Mouse (Mus musculus): ENCODE data around the gene Mctp1. TPM values are rescaled to one million over a fixed set of nuclear protein-coding genes. Genes with fewer than 3 reads are reported as not detected.

The Mctp1 gene
- polyA plus RNA-seq, 1 experiment from 2014 or later = 1.1 TPM

DNA sequence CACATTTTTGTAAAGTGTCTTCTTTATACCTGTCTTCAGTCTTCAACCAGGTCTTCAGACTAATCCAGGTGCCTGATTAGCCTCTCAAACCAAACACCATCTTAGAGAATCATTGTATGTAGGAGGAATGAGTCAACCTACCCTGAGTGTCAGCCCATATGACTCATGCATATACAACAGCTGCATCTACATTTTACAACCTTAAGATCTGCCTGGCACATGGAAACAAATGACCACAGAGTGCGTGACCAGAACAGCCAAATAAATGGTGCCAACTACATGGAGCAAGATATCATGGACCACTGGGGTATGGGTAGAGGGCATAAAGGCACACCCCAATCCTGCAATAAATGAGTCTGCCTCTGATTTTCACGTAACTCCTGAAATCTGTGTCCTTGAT lies 131.6 kb downstream of the Mctp1 start:
- H3K4me2 ChIP-seq = no peak overlapping the region
- no peaks in the 10 kb centered on the region for H3K4me1 ChIP-seq (replicated peaks)
- H3K27me3 ChIP-seq = no peaks in the 10 kb centered on the region
- H3K36me3 ChIP-seq = no peaks in the 10 kb centered on the region
- no peaks in the 10 kb centered on the region for H3K9me3 ChIP-seq
- H3K4me3 ChIP-seq = no peak overlapping the region
- H3K9ac ChIP-seq = no peak overlapping the region
- no peak overlapping the region for H3K27ac ChIP-seq (replicated peaks)
- no peak for ATAC-seq (ENCODE audit: low read depth)
- WGBS = 81% methylated on average over 2 of the region's 2 CpGs

DNA sequence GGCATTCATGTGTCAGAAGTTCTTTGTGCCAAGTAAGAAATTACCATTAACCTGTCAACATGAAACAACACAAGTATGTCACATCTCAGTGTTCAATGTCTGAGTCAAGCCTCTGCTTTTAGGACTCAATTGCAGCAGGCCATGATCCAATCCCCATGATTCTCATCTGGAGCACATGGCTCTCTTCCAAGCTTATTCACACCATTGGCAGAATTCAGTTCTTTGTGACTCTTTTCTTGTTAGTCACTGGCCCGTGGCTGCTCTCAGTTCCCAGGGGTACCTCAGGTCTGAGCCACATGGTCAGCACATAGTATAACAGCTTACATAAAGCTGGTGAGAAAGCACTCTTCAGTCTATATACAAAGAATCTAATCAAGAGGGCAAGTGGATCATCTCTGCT lies 138.8 kb downstream of the Mctp1 start:
- 72% methylated on average over 1 of the region's 1 CpGs for WGBS
- H3K27ac ChIP-seq (replicated peaks) = no peak overlapping the region

DNA sequence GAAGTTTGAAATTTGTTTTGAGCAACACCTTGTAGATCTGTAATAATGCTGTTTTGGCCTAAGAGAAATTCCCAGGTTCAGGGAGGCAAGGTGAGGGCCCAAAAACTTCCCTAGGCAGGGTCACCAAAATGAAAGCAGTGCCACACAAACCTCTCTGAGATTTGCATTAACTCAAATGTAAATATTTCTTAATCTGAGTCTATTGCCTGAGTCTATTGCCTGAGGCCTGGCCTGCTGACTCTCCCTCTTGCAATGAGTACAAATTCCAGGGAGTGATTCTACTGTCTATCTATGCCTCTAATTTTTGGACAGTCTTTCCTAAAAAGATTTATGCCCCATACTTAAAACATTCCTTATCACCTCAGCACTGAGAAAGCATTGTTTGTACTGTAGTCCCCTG lies 143.0 kb downstream of the Mctp1 start:
- ATAC-seq (ENCODE audit: low read depth) = no peak

More for the DNA sequence above, 138.8 kb downstream of the Mctp1 start:
- Histone ChIP-seq H3K36me3 (no peaks in the 10 kb centered on the region), H3K9ac (no peak overlapping the region), H3K4me2 (no peak overlapping the region), H3K4me1 (replicated peaks) (no peaks in the 10 kb centered on the region), H3K4me3 (no peak overlapping the region), H3K9me3 (no peaks in the 10 kb centered on the region), H3K27me3 (no peaks in the 10 kb centered on the region)
- ATAC-seq (ENCODE audit: low read depth) = no peak

DNA sequence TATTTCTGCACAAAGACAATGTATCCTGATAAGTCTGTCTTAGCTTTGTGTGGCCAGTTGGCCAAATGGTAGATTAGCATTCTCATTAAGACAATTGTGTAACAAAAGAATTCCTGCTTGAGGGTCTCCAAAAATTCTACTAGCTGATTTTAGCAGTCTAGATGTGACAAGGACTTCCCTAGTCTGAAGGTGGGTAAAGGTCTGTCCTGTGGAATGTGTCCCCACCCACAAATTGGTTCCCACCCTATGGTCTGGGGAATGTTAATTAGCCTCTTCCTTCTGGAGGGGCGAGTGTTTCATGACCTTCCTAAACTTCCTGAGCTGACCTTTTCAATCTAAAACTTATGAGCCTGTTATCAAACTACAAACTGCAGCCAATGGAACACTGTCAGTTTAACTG lies 143.4 kb downstream of the Mctp1 start:
- Histone ChIP-seq H3K9me3 (no peaks in the 10 kb centered on the region), H3K9ac (no peak overlapping the region), H3K4me2 (no peak overlapping the region), H3K36me3 (no peaks in the 10 kb centered on the region), H3K27me3 (no peaks in the 10 kb centered on the region), H3K4me3 (no peak overlapping the region), H3K27ac (replicated peaks) (no peak overlapping the region), H3K4me1 (replicated peaks) (no peaks in the 10 kb centered on the region)
- no peak for ATAC-seq (ENCODE audit: low read depth)
- WGBS = 30% methylated on average over 1 of the region's 1 CpGs

More for the DNA sequence above, 143.0 kb downstream of the Mctp1 start:
- no peaks in the 10 kb centered on the region for H3K4me1 ChIP-seq (replicated peaks)
- H3K27ac ChIP-seq (replicated peaks) = no peak overlapping the region
- no peaks in the 10 kb centered on the region for H3K36me3 ChIP-seq
- H3K9ac ChIP-seq = no peak overlapping the region
- no peak overlapping the region for H3K4me2 ChIP-seq
- no peaks in the 10 kb centered on the region for H3K27me3 ChIP-seq
- no peaks in the 10 kb centered on the region for H3K9me3 ChIP-seq
- no peak overlapping the region for H3K4me3 ChIP-seq

DNA sequence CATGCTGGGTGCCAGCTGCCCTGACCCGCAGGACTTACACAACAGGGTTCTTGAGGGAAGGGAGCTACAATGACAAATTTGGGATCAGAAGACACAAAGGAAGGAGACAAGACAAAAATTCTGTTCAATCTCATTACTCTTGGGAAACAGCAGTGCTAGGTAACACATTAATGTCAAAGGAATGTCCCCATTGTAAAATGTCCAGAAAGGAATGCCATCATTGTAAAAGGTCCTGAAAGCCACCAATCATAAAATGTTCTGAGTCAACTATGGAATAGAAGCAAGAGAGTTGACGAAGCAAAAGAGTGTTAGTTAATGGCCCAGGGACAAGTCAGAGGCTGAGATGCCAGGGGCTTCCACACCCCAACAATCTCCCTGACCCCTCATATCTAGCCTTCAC lies 145.6 kb downstream of the Mctp1 start:
- WGBS = 63% methylated on average over 2 of the region's 2 CpGs
- no peaks in the 10 kb centered on the region for H3K4me1 ChIP-seq (replicated peaks)
- no peak for ATAC-seq (ENCODE audit: low read depth)
- H3K4me3 ChIP-seq = no peak overlapping the region
- H3K27me3 ChIP-seq = no peaks in the 10 kb centered on the region
- no peaks in the 10 kb centered on the region for H3K36me3 ChIP-seq
- H3K27ac ChIP-seq (replicated peaks) = no peak overlapping the region
- H3K9ac ChIP-seq = no peak overlapping the region
- no peak overlapping the region for H3K4me2 ChIP-seq
- no peaks in the 10 kb centered on the region for H3K9me3 ChIP-seq

DNA sequence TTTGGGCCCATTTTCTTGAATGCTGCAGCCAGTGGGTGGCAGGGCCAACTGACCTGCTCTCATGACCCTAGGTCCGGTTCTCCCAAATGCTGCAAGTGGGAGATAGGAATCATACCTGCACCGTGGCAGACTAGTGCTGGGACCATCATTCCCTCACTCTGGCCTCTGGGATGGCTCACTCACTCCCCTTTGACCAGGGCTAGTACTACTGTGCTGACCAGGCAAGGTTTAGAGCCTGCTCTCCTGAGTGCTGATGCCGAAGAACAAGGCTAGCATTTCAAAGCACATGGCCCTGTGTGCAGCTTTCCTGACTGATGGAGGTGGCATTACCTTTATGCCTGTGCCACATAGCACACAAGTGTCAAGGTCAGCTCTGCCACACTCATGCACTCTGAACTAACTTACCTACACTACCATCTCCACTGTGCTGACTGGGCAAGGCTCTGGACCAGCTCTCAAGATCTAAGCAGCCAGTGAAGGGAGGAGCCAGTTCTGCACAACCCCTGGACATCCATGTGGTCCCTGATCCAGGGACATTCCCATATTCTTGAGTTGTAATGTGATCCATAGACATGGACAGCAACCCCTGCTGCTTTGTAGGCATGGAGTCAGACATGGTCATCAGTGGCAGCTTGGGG lies 146.7 kb downstream of the Mctp1 start:
- H3K4me2 ChIP-seq = no peak overlapping the region
- no peak overlapping the region for H3K27ac ChIP-seq (replicated peaks)
- WGBS = 87% methylated on average over 3 of the region's 3 CpGs
- H3K36me3 ChIP-seq = no peaks in the 10 kb centered on the region
- no peak overlapping the region for H3K4me3 ChIP-seq
- ATAC-seq (ENCODE audit: low read depth) = no peak
- H3K9ac ChIP-seq = no peak overlapping the region
- no peaks in the 10 kb centered on the region for H3K4me1 ChIP-seq (replicated peaks)
- no peaks in the 10 kb centered on the region for H3K9me3 ChIP-seq
- no peaks in the 10 kb centered on the region for H3K27me3 ChIP-seq

DNA sequence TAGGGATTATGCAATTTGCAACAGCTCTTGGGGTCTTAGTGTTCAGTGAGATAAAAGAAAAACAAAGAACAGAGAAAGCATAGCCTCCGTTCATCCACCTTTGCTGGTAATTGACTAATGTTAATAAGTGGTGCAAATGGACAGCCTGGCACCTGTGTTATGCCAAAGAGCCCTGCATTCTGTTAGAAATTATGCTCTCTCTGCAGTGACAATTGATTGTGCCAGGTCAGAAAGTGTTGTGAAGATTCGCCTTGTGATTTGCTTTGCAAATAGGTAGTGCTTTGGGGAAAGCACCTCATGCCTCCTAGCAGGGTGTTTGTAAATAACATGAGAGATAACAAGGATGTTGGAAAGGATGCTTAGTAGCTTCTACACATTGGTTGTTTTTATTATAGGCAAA lies 163.5 kb downstream of the Mctp1 start:
- Histone ChIP-seq H3K4me2 (no peak overlapping the region), H3K4me1 (replicated peaks) (no peaks in the 10 kb centered on the region), H3K9me3 (no peaks in the 10 kb centered on the region), H3K36me3 (no peaks in the 10 kb centered on the region), H3K4me3 (no peak overlapping the region), H3K9ac (no peak overlapping the region), H3K27ac (replicated peaks) (no peak overlapping the region), H3K27me3 (no peaks in the 10 kb centered on the region)
- ATAC-seq (ENCODE audit: low read depth) = no peak
- 71% methylated on average over 2 of the region's 2 CpGs for WGBS

DNA sequence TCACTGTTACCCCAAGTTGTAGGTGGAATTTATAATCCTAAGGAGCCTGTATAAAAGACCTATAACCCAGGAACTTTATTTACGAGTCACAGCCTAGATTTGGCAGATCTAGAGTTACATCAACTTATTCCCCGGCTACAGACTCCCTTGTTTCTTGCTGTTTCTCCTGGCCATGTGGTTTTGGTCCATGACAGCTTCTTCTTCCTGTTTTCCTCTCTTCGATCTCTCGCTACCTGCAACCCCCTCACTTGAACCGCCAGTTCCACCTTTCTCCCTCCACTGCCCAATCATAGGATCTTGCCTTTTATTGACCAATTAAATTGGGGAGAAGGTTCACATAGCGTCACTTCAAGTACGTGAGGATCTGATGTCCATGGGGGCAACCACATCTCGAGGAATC lies 176.6 kb downstream of the Mctp1 start:
- 91% methylated on average over 8 of the region's 8 CpGs for WGBS
- no peak for ATAC-seq (ENCODE audit: low read depth)
- no peak overlapping the region for H3K9ac ChIP-seq
- no peak overlapping the region for H3K27ac ChIP-seq (replicated peaks)
- H3K9me3 ChIP-seq = no peaks in the 10 kb centered on the region
- no peaks in the 10 kb centered on the region for H3K27me3 ChIP-seq
- no peaks in the 10 kb centered on the region for H3K4me1 ChIP-seq (replicated peaks)
- H3K4me3 ChIP-seq = no peak overlapping the region
- H3K36me3 ChIP-seq = no peaks in the 10 kb centered on the region
- no peak overlapping the region for H3K4me2 ChIP-seq

DNA sequence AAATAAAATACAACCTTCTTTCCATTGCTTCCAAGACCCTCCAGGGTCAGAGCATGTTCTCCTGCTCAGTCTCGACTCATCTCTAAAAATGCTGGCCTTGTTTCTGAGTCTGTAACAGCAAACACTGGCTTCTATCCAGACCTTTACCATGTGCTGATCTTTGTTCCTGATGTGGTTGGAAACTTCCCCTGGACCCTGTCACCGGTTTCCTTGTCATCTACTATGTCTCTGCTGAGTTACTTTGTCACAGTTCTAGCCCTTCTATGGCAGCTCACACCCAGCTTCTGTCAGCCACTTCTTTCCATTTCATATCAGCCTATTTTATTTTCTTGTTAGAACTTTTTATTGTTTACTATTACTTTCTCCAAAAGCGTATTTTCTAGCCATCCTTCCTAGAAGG lies 177.3 kb downstream of the Mctp1 start:
- Histone ChIP-seq H3K9ac (no peak overlapping the region), H3K4me3 (no peak overlapping the region), H3K4me2 (no peak overlapping the region), H3K4me1 (replicated peaks) (no peaks in the 10 kb centered on the region), H3K9me3 (no peaks in the 10 kb centered on the region), H3K27ac (replicated peaks) (no peak overlapping the region), H3K27me3 (no peaks in the 10 kb centered on the region), H3K36me3 (no peaks in the 10 kb centered on the region)
- WGBS = 82% methylated on average over 3 of the region's 3 CpGs
- no peak for ATAC-seq (ENCODE audit: low read depth)

DNA sequence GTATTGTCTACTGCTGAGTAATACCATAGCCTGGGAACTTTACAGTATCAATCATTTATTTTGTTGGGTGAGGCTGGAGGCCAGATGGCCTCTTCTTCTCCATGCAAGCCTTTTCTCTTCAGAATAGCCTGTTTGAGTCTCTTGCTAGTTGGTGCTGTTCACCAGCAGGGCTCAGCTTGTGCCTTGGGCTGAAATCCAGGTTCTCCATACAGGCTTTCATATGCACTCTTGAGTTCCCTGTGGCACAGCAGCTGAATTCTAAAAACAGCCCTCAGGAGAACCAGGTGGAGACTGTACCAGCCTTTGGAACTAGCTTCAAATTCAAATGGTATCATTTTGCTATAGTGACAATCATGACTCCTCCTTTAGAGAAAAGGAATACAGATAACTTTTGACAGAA lies 179.7 kb downstream of the Mctp1 start:
- Histone ChIP-seq H3K27me3 (no peaks in the 10 kb centered on the region), H3K27ac (replicated peaks) (no peak overlapping the region), H3K36me3 (no peaks in the 10 kb centered on the region), H3K4me3 (no peak overlapping the region), H3K4me2 (no peak overlapping the region), H3K9ac (no peak overlapping the region), H3K9me3 (no peaks in the 10 kb centered on the region), H3K4me1 (replicated peaks) (no peaks in the 10 kb centered on the region)
- no peak for ATAC-seq (ENCODE audit: low read depth)

DNA sequence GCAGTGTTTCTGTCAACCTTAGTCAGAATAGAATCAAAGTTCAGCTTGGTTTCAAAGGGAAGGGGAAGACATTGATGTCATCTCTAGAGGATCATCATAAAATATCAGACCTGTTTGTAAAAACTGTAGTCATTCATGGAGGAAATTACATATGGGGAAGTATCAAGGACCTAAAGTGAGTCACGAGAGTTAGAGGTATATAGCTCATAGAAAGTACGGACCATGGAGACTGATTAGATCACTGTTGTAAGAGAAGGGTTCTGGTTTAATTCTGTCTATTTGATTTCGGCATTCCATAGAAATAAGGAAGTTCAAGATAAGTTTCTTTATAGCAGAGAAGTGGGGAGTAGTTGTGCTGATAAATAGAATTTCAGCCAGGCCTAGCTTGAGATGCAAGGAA lies 181.7 kb downstream of the Mctp1 start:
- no peak overlapping the region for H3K4me2 ChIP-seq
- H3K9ac ChIP-seq = no peak overlapping the region
- no peak overlapping the region for H3K27ac ChIP-seq (replicated peaks)
- no peaks in the 10 kb centered on the region for H3K9me3 ChIP-seq
- no peaks in the 10 kb centered on the region for H3K36me3 ChIP-seq
- no peaks in the 10 kb centered on the region for H3K27me3 ChIP-seq
- H3K4me3 ChIP-seq = no peak overlapping the region
- no peaks in the 10 kb centered on the region for H3K4me1 ChIP-seq (replicated peaks)
- no peak for ATAC-seq (ENCODE audit: low read depth)
- 92% methylated on average over 3 of the region's 3 CpGs for WGBS

DNA sequence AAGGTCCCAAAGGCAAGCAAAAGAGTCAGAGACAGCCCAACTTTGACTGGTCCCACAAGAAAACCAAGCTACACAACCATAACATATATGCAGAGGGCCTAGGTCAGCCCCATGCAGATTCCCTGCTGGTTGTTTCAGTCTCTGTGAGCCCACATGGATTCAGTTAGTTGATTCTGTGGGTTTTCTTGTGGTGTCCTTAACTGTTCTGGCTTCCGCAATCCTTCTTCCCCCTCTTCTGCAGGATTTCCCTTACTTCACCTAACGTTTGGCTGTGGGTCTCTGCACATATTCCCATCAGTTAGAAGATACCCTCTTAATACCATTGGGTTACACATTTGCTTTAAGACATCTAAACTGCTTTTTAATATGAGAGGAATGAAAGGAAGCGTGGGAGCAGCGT lies 183.1 kb downstream of the Mctp1 start:
- Histone ChIP-seq H3K9ac (no peak overlapping the region), H3K9me3 (no peaks in the 10 kb centered on the region), H3K27me3 (no peaks in the 10 kb centered on the region), H3K36me3 (no peaks in the 10 kb centered on the region), H3K4me3 (no peak overlapping the region), H3K4me1 (replicated peaks) (no peaks in the 10 kb centered on the region), H3K27ac (replicated peaks) (no peak overlapping the region), H3K4me2 (no peak overlapping the region)
- ATAC-seq (ENCODE audit: low read depth) = no peak
- WGBS = 89% methylated on average over 4 of the region's 4 CpGs

DNA sequence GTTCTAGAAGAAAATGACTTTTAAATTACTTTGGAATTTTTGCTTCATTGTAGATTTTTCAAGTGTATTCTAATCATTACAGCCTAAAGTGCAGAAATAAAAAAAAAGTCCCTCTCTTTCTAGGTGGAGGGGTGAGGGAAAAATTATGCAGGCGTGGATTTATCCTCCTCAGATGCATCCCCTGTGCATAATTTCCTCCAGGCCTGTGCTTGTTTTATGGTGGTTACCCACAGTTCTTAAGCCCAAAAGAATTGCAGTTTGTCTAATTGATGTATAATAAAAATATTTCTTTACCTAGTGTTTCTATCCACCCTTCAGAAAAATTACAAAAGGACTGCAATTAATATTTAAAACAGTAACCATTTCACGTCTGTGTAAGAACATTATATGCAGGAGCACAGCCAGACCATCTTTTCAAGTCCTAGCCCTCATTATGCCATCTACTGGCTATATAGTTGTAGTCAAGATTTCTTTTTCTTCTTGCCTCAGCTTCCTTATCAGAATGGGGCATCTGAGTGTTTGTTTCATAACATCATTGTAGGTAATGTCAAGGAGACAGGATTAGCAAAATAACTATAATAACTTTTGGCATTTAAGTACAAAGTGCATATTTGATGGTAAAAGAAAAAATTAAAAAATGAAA lies 184.4 kb downstream of the Mctp1 start:
- 56% methylated on average over 2 of the region's 2 CpGs for WGBS
- no peak overlapping the region for H3K27ac ChIP-seq (replicated peaks)
- no peaks in the 10 kb centered on the region for H3K36me3 ChIP-seq

More for the DNA sequence above, 184.4 kb downstream of the Mctp1 start:
- no peak overlapping the region for H3K4me2 ChIP-seq
- H3K9ac ChIP-seq = no peak overlapping the region
- no peaks in the 10 kb centered on the region for H3K27me3 ChIP-seq
- no peaks in the 10 kb centered on the region for H3K9me3 ChIP-seq
- H3K4me3 ChIP-seq = no peak overlapping the region
- H3K4me1 ChIP-seq (replicated peaks) = no peaks in the 10 kb centered on the region
- peak; percentile 63; the same call in 1 of the 2 replicates for ATAC-seq (ENCODE audit: low read depth)
